In the genomic region with DNA sequence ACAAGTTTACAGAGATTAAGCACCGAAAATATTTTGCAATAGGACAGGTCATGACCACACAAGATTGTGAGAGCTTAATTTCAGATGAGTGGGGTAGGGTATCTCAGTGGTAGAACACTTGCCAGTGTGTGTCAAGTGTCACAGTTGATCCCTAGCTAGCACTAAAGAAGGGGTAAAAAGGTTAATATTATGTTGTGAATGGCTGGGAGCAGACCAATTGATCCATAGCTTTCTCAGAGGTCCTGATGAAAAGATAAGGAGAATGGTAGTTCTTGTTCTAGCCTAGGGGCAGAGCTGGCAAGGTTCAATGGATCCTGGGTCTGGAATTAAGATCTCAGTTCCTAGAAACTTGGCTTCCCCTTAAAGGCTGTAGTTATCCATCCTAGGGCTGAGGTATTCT, we compare ENCODE assay signal across 16 mouse cellular contexts. TPM values are rescaled to one million over a fixed set of nuclear protein-coding genes. Genes with fewer than 3 reads are reported as not detected.
DNase-seq lines count a peak whose midpoint lies in the region; TF ChIP-seq lines count a peak whose summit lies in the region.
"Had no signal": no experiment of that assay in that cellular context is flagged by ENCODE, and none has a peak within 500 bp of the region (broad histone marks: within the 10 kb centered on the region; RNA-seq: fewer than 3 reads in every experiment).

No protein-coding gene starts in this region.

- H3K27me3 ChIP-seq in kidney, adult 2 months (replicated peaks; ENCODE audit: control insufficient read depth, insufficient read depth, low read length), result no peaks in the 10 kb centered on the region
- H3K27me3 ChIP-seq: CH12.LX had no signal

- no peak overlapping the region for H3K4me3 ChIP-seq in kidney, adult 2 months (ENCODE audit: insufficient read depth, low read depth, low read length)

- TF ChIP-seq CTCF in kidney, adult 2 months (conservative IDR thresholded peaks at IDR 0.05; ENCODE audit: insufficient read depth, insufficient read length, low read depth, low read length), result no peak

- H3K4me1 ChIP-seq in kidney, adult 2 months (ENCODE audit: control insufficient read depth, insufficient read depth, low read length), result no peaks in the 10 kb centered on the region

- H3K36me3 ChIP-seq in kidney, adult 2 months (ENCODE audit: control insufficient read depth, insufficient read depth, low read length), result no peaks in the 10 kb centered on the region
- H3K36me3 ChIP-seq: G1E had no signal

- DNase-seq in kidney, adult 9 months, result peak; percentile 12
- DNase-seq in kidney, adult 2 months, result no peak
- peak; percentile 98 for DNase-seq in fat pad, adult 2 months (ENCODE audit: extremely low read depth, low read depth, low spot score)
- DNase-seq in layer of hippocampus, adult 11-12 months (ENCODE audit: low spot score), result no peak
- DNase-seq: adrenal gland, adult 2 months; adrenal gland, adult 8-10 months; adrenal gland, postnatal 10 days; adrenal gland, postnatal 14 days; adrenal gland, postnatal 25 days; adrenal gland, postnatal 36 days; B cell, adult 2 months; cerebellum, adult 11 months; cerebellum, adult 11-12 months; cerebellum, adult 18-20 months had no signal

- 74% methylated on average over 1 of the region's 1 CpGs for WGBS in kidney, adult 2 months

- H3K27ac ChIP-seq in kidney, adult 2 months (ENCODE audit: insufficient read depth, low read depth, low read length), result no peak overlapping the region

- TF ChIP-seq POLR2A in kidney, adult 2 months (IDR thresholded peaks at IDR 0.05; ENCODE audit: low read depth, low read length), result no peak

RNA-seq across cellular contexts. Expression of a gene that starts 50.4 kb away (rescaled TPM):
- 8.0 and 10.4 TPM in 2 replicates for polyA plus RNA-seq in kidney, adult 2 months (2012; rRNA removed)

Comparison
In these comparisons a context has a peak if more than half of its experiments do, and no peak if none do; other contexts are left out.
1. DNase-seq: peak in kidney, adult 9 months (single experiment) and fat pad, adult 2 months (single experiment); none in kidney, adult 2 months (single experiment) and layer of hippocampus, adult 11-12 months (single experiment).